Mouse (Mus musculus) olfactory bulb, adult 2 months (tissue): ENCODE results near the gene Sh3pxd2a. TPM values are rescaled to one million over a fixed set of nuclear protein-coding genes. Genes with fewer than 3 reads are reported as not detected.

Experiments used
- H3K27ac ChIP-seq: fragments of 200-500 bp; 2 replicates; pipeline ENCODE4 v1.5.1; 2012; ENCODE audit warnings: low read depth, low read length; ENCODE audit not compliant: insufficient read depth
- H3K4me1 ChIP-seq: fragments of 200-500 bp; 2 replicates; pipeline ENCODE4 v1.6.1; 2012; ENCODE audit warnings: low read length; ENCODE audit not compliant: control insufficient read depth, insufficient read depth
- H3K4me3 ChIP-seq: fragments of 200-500 bp; 2 replicates; pipeline ENCODE4 v1.5.1; 2012; ENCODE audit warnings: mild to moderate bottlenecking, low read depth, low read length, moderate library complexity; ENCODE audit not compliant: insufficient read depth
- CTCF ChIP-seq: fragments of 200-500 bp; IDR thresholded peaks from 2 replicates; pipeline ENCODE4 v1.5.1; 2012; ENCODE audit warnings: low read depth, mild to moderate bottlenecking, low read length, moderate library complexity; ENCODE audit not compliant: insufficient read depth
- POLR2A ChIP-seq: fragments of 200-500 bp; IDR thresholded peaks from 2 replicates; pipeline ENCODE4 v1.6.1; 2012; ENCODE audit warnings: mild to moderate bottlenecking, low read depth, low read length, moderate library complexity; ENCODE audit not compliant: insufficient read depth
- WGBS: fragments of 180-500 bp; shearing (Covaris S2); methylation state at CpG from one replicate; pipeline ENCODE4 v1.1.7; 2018; 5-methylcytosine and 5-hydroxymethylcytosine counted together
- polyA plus RNA-seq: library from polyadenylated mRNA; stranded (reverse); fragments of >200 nt; gene quantifications from 2 replicates; pipeline ENCODE4 v1.2.4, GENCODE M21; 2012; ENCODE audit warnings: low replicate concordance; ENCODE audit not compliant: missing spikeins, insufficient read depth, insufficient read length

Sh3pxd2a gene
- polyA plus RNA-seq, 1 experiment: not detected

DNA sequence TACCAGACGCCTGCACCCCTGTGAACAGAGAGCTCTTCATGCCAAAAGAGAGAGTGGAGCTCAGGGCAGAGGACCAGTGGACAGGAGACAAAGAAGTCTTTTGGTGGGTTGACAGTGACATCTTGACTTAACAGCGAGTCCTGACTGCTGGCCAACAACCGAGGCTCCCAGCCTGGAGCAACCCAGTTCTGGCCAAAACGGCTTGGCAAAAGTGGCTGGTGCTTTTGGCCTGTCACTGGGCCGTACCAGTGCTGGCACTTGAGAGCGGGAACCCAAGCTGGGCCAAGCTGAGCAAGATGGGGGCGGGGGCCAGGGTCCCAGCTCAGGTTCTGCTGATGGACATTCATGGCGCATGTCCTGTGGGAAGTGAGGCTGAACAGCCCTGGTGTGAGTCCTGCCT is 97.6 kb downstream of the Sh3pxd2a start:
- WGBS: 61% methylated on average over 8 of the region's 8 CpGs
- TF ChIP-seq POLR2A: no peak
- TF ChIP-seq CTCF: no peak
- Histone ChIP-seq H3K27ac (no peak overlapping the region), H3K4me1 (peaks cover 11% of the 10 kb centered on the region), H3K4me3 (no peak overlapping the region)

DNA sequence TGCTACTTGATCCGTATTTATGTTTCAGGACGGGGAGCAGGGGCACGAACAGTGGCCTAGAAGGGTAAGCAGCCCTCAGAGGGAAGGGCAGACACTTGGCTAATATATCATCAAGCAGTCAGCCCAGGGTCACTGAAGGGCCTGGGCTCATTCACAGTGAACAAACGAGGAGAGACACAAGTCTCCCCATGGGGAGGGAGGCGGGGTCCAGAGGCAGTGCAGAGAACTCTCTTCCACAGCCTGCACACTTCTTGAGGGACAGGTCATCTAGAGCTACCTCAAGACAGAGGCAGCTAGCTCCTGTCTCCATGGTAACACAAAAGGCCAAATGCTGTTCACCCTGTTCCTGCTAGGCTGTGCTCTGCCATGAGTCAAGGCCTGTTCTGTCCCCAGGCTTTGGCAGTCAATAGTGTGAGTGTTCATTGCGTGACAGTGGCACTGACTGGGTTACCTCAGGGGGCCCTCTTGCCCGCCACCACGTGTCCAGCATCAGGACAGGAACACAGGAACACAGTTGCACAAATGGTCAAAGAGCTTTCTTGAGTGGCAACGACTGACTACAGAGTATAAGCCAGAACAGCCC is 101.0 kb downstream of the Sh3pxd2a start:
- no peak overlapping the region for H3K4me3 ChIP-seq
- H3K27ac ChIP-seq: no peak overlapping the region
- TF ChIP-seq CTCF: no peak
- TF ChIP-seq POLR2A: no peak
- WGBS: 78% methylated on average over 9 of the region's 9 CpGs
- peaks cover 25% of the 10 kb centered on the region for H3K4me1 ChIP-seq

DNA sequence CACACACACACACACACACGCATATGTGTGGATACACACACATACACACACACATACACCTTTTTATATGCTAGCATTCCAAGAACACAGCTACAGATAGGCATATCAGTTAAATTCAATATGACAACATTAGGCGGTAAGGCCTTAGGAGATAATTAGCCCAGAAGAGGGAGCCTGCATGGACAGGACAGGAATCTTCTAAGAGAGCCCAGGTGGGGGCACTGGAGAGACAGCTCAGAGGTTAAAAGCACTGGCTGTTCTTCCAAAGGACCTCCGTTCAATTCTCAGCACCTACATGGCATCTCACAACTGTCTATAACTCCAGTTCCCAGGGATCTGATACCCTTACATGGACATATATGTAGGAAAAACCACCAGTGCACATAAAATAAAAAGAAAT is 103.3 kb downstream of the Sh3pxd2a start:
- Histone ChIP-seq H3K4me1 (peaks cover 23% of the 10 kb centered on the region), H3K27ac (no peak overlapping the region), H3K4me3 (no peak overlapping the region)
- TF ChIP-seq CTCF (no peak), POLR2A (no peak)
- 93% methylated on average over 3 of the region's 3 CpGs for WGBS

DNA sequence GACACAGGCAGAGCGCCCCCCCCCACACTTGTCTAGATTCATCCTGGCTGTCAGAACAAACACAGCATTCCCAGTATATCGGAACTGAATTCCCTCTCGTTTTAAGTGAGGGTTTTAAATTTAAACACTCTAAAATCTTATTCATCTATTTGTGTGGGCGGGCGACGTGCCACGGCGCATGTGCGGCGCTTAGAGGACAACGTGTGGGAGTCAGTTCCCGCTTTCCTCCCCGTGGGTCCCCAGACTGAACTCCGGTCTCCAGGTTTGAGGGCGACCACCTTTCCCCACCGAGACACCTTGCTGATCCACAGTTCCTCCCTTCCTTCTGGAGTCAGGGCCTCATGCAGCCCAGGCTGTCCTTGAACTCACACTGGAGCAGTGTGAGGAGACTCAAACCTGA is 104.2 kb downstream of the Sh3pxd2a start:
- H3K4me1 ChIP-seq: peaks cover 23% of the 10 kb centered on the region
- no peak overlapping the region for H3K27ac ChIP-seq
- H3K4me3 ChIP-seq: no peak overlapping the region
- 69% methylated on average over 16 of the region's 16 CpGs for WGBS
- TF ChIP-seq CTCF: no peak

DNA sequence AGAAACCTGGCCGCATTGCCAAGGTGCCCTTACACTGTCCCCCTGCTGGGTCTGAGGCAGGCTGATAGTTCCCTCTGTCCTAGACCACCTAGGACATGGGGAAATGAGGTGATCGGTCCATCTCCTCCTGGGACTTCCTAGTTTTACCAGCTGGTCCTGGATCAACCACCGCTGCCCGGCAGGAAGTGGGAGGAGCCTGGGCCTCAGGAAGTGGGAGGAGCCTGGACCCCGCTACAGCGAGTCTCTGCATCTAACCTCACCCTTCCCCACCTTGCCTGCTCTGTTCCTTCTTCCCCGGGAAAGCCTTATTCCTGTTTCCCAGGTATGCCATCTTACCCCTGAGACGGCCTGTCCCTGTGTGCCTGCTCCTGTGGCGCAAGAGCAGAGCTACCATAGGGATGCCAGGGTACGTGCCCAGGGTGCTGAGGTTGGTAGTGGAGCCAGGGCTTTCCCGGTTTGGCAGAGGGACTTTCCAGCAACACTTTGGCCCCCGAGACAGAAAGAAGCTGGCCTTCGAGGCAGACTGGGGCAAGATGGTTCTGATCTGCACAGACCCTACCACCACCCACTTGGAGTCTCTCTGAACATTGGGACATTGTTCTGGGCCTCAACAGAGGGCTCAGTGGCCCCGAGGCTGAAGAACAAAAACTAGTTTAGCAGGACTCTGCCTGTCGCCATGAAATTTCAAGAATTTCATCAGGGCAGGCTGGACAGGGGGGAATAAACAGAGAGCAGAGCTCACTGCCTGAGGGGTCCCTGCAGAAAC is 104.9 kb downstream of the Sh3pxd2a start:
- Histone ChIP-seq H3K27ac (no peak overlapping the region), H3K4me1 (peaks cover 23% of the 10 kb centered on the region), H3K4me3 (no peak overlapping the region)
- WGBS: 71% methylated on average over 15 of the region's 15 CpGs
- TF ChIP-seq CTCF (no peak), POLR2A (no peak)

DNA sequence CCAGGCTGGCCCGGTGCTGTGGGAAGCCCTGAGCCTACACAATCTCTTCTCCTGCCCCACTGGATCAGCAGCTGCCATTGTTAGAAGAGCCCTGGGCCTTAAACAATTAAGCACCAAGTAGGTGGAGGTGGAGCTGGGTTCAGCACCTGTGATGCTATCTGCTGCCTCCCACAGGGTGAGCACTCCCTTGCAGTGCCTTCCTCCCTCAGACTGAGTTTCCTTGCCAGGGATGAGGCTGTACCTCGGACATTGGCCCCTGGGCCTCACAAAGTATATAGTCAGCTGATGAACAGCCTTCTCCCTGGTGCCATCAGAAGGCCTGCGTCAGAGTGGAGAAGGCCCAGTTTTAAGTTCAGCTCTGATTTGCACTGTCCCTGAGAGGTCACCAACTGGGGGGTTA is 106.9 kb downstream of the Sh3pxd2a start:
- TF ChIP-seq CTCF (no peak), POLR2A (no peak)
- H3K4me3 ChIP-seq: no peak overlapping the region
- WGBS: 81% methylated on average over 3 of the region's 3 CpGs

DNA sequence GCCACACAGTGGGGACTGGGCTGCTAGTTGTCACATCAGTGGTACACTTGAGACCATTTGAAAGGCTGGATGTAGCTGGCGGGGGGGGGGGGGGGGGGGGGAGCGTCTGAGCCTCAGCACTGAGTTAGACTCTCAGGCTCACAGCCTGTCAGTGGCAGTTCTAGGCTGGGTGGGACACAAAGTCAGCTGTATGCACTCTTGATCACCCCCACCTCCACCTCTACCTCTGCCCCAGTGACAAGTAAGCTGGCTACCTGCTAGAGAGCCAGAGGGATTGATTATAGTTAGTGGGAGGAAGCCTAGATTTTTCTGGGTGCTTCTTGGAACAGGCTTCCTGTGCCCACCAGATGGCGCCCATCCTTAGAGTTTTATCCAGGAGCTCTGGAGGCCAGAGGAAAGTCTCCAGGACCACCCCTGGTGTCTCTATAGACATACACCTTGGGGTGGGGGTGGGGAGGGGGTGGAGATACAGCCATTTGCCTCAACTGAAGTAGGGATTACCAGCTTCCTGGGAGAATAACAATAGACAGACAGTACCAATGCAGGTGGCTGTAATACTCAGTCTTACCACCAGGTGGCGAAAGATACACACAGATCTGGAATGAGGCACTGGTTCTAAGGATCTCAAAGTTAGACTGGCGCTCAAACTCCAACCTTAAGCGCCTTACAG is 107.9 kb downstream of the Sh3pxd2a start:
- peaks cover 18% of the 10 kb centered on the region for H3K4me1 ChIP-seq
- H3K4me3 ChIP-seq: no peak overlapping the region
- TF ChIP-seq POLR2A (no peak), CTCF (peak; percentile 93)
- WGBS: 11% methylated on average over 5 of the region's 6 CpGs
- H3K27ac ChIP-seq: no peak overlapping the region

More for the DNA sequence above, 106.9 kb downstream of the Sh3pxd2a start:
- Histone ChIP-seq H3K27ac (no peak overlapping the region), H3K4me1 (peaks cover 18% of the 10 kb centered on the region)

DNA sequence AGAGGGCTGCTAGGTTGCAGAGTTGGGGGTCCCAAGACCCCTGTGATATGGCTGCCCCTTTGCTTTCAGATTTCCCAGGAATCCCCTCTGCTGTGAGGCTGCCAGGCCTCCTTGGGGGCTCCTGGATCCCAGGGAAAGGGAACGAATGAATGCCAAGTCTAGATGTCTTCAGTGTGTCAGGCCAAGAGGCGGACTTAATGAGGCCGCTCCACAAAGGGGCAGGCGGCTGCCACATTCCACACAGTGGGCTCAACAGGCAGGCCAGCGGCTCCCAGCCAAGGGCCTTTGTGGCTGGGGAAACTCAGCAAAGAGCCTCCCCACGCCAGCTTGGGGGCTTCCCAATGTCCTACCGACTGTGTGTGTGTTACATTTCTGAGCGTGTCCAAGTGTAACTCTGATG is 109.7 kb downstream of the Sh3pxd2a start:
- TF ChIP-seq CTCF (no peak), POLR2A (no peak)
- no peak overlapping the region for H3K27ac ChIP-seq
- 59% methylated on average over 8 of the region's 8 CpGs for WGBS
- no peak overlapping the region for H3K4me3 ChIP-seq
- H3K4me1 ChIP-seq: peaks cover 9% of the 10 kb centered on the region; the same call in 1 of the 2 replicates

DNA sequence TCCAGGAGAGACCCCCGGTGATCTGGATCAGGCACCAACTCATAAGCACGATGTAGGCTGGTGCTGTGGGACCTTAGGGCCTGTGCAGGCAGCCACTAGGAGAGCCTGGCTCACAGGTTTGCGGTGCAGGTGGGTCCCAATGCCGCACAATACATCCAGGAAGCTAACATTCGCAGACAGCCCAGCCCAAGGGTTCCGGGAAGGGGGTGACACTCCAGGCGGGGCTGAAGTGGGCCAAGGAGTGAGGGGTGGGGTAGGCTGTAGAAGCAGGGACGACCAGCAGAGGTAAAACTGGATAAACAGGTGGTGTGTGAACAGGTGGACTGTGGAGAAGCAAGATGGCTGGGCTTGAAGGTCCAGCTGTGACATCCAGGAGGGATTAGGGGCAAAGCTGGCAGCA is 115.2 kb downstream of the Sh3pxd2a start:
- H3K27ac ChIP-seq: no peak overlapping the region
- 88% methylated on average over 8 of the region's 8 CpGs for WGBS
- TF ChIP-seq POLR2A (no peak), CTCF (no peak)
- no peak overlapping the region for H3K4me3 ChIP-seq
- H3K4me1 ChIP-seq: peaks cover 1% of the 10 kb centered on the region; the same call in 1 of the 2 replicates
